Mouse (Mus musculus) adrenal gland, postnatal 4 days (tissue): ENCODE measurements around the gene Csnk2b. TPM values are rescaled to one million over a fixed set of nuclear protein-coding genes. Genes with fewer than 3 reads are reported as not detected.

Experiments used
- total RNA-seq, 2 experiments: library from RNA; stranded (reverse); gene quantifications; 2 replicates each; pipeline ENCODE4 v1.2.3; 2021

Gene Csnk2b
- total RNA-seq, 2 experiments from 2014 or later, result 199 to 211 TPM

Other genes with a start within 250 kb of the Csnk2b start
- gene Zbtb12, start 242.6 kb downstream of the Csnk2b start, total RNA-seq, result 10 to 100 TPM; 23.6 to 26.2 TPM
- not detected for gene Gm20547, start 240.0 kb downstream of the Csnk2b start, total RNA-seq
- gene C2, start 223.8 kb downstream of the Csnk2b start, total RNA-seq, result 10 to 100 TPM; 39.5 to 50.3 TPM
- 100 to 1,000 TPM; 214 to 215 TPM for gene Ehmt2, start 223.6 kb downstream of the Csnk2b start, total RNA-seq
- gene Slc44a4, start 207.6 kb downstream of the Csnk2b start, total RNA-seq, result 1 to 10 TPM in 1 of 2 experiments, under 1 TPM in 1; 0.93 to 3.8 TPM
- 10 to 100 TPM; 22.0 to 25.2 TPM for gene Neu1, start 190.8 kb downstream of the Csnk2b start, total RNA-seq
- 10 to 100 TPM; 26.9 to 33.2 TPM for gene Hspa1b, start 162.8 kb downstream of the Csnk2b start, total RNA-seq
- not detected for gene Gm20481, start 152.1 kb downstream of the Csnk2b start, total RNA-seq
- 10 to 100 TPM; 12.6 to 14.5 TPM for gene Hspa1a, start 149.9 kb downstream of the Csnk2b start, total RNA-seq
- gene Hspa1l, start 149.3 kb downstream of the Csnk2b start, total RNA-seq, result 1 to 10 TPM in 1 of 2 experiments, under 1 TPM in 1; 0.39 to 1.3 TPM
- 10 to 100 TPM; 50.5 to 54.8 TPM for gene Lsm2, start 140.2 kb downstream of the Csnk2b start, total RNA-seq
- gene Vars, start 121.1 kb downstream of the Csnk2b start, total RNA-seq, result 10 to 100 TPM; 77.9 to 89.1 TPM
- gene Vwa7, start 105.5 kb downstream of the Csnk2b start, total RNA-seq, result 1 to 10 TPM; 1.2 to 1.5 TPM
- gene Sapcd1, start 94.0 kb downstream of the Csnk2b start, total RNA-seq, result 1 to 10 TPM; 3.8 to 4.1 TPM
- gene Msh5, start 75.3 kb downstream of the Csnk2b start, total RNA-seq, result 10 to 100 TPM in 1 of 2 experiments, 1 to 10 TPM in 1; 8.2 to 11.0 TPM
- gene Clic1, start 72.1 kb downstream of the Csnk2b start, total RNA-seq, result 100 to 1,000 TPM; 137 to 146 TPM
- 10 to 100 TPM; 55.1 to 67.4 TPM for gene Ddah2, start 63.0 kb downstream of the Csnk2b start, total RNA-seq
- under 1 TPM; 0.31 to 0.34 TPM for gene Ly6g6c, start 56.7 kb downstream of the Csnk2b start, total RNA-seq
- gene Mpig6b, start 55.9 kb downstream of the Csnk2b start, total RNA-seq, result under 1 TPM; 0.22 to 0.90 TPM
- not detected for gene Ly6g6e, start 45.2 kb downstream of the Csnk2b start, total RNA-seq
- gene Ly6g6d, start 44.0 kb downstream of the Csnk2b start, total RNA-seq, result 1 to 10 TPM; 2.0 to 2.4 TPM
- not detected for gene Ly6g6f, start 36.4 kb downstream of the Csnk2b start, total RNA-seq
- 10 to 100 TPM; 92.8 to 96.8 TPM for gene Abhd16a, start 32.8 kb downstream of the Csnk2b start, total RNA-seq
- gene Ly6g5c, start 13.8 kb downstream of the Csnk2b start, total RNA-seq, result not detected
- 1 to 10 TPM in 1 of 2 experiments, under 1 TPM in 1; 0.62 to 1.4 TPM for gene Ly6g5b, start 6.6 kb downstream of the Csnk2b start, total RNA-seq
- 10 to 100 TPM; 14.7 TPM for gene Gpank1, start 598 bp downstream of the Csnk2b start, total RNA-seq
- gene D17H6S53E, start 4.3 kb upstream of the Csnk2b start, total RNA-seq, result 10 to 100 TPM; 29.0 to 30.9 TPM
- gene Apom, start 10.0 kb upstream of the Csnk2b start, total RNA-seq, result 10 to 100 TPM in 1 of 2 experiments, 1 to 10 TPM in 1; 6.9 to 54.4 TPM
- gene Bag6, start 13.1 kb upstream of the Csnk2b start, total RNA-seq, result 100 to 1,000 TPM; 425 to 435 TPM
- 100 to 1,000 TPM; 264 to 295 TPM for gene Prrc2a, start 42.8 kb upstream of the Csnk2b start, total RNA-seq
- gene Aif1, start 54.0 kb upstream of the Csnk2b start, total RNA-seq, result 10 to 100 TPM in 1 of 2 experiments, 1 to 10 TPM in 1; 9.8 to 10.6 TPM
- gene Lst1, start 66.4 kb upstream of the Csnk2b start, total RNA-seq, result 10 to 100 TPM; 11.0 to 13.5 TPM
- gene Ltb, start 72.4 kb upstream of the Csnk2b start, total RNA-seq, result 1 to 10 TPM; 6.6 to 9.3 TPM
- gene Tnf, start 80.0 kb upstream of the Csnk2b start, total RNA-seq, result under 1 TPM; 0.42 to 0.76 TPM
- gene Lta, start 83.3 kb upstream of the Csnk2b start, total RNA-seq, result under 1 TPM; 0.73 to 0.78 TPM
- not detected for gene Gm16181, start 98.8 kb upstream of the Csnk2b start, total RNA-seq
- 10 to 100 TPM; 11.4 to 12.4 TPM for gene Atp6v1g2, start 111.6 kb upstream of the Csnk2b start, total RNA-seq
- gene Nfkbil1, start 113.7 kb upstream of the Csnk2b start, total RNA-seq, result 10 to 100 TPM; 25.6 to 26.0 TPM
- gene Ddx39b, start 119.7 kb upstream of the Csnk2b start, total RNA-seq, result 100 to 1,000 TPM; 364 to 387 TPM
- 10 to 100 TPM; 78.4 to 82.3 TPM for gene H2-D1, start 140.7 kb upstream of the Csnk2b start, total RNA-seq
- gene H2-Q1, start 198.4 kb upstream of the Csnk2b start, total RNA-seq, result 1 to 10 TPM; 1.2 to 1.6 TPM
- gene H2-Q2, start 220.2 kb upstream of the Csnk2b start, total RNA-seq, result 1 to 10 TPM; 1.0 to 1.3 TPM